Mouse (Mus musculus) midbrain, embryonic 14.5 days (tissue): ENCODE results near the gene Adamtsl2. TPM values are rescaled to one million over a fixed set of nuclear protein-coding genes. Genes with fewer than 3 reads are reported as not detected.
A peak's percentile ranks its signal among the peaks of the same experiment; 100 is the strongest.

Experiments used
- ATAC-seq: fragments of 200-750 bp; cut with Nextera tagmentation; 2 replicates; pipeline ENCODE4 v1.8.0; 2017; ENCODE audit warnings: moderate number of reproducible peaks, moderate library complexity; ENCODE audit not compliant: low FRiP score, low TSS enrichment
- DNase-seq: peaks from one replicate; pipeline ENCODE4 v3.0.0-alpha.2; 2015
- H3K27ac ChIP-seq: fragments of 300-500 bp; sonication (generic); replicated peaks from 2 replicates; pipeline ENCODE4 v1.5.1; 2014; ENCODE audit warnings: mild to moderate bottlenecking, low read depth, low read length, moderate library complexity
- H3K27me3 ChIP-seq: fragments of 300-500 bp; sonication (generic); 2 replicates; pipeline ENCODE4 v1.6.1; 2014; ENCODE audit warnings: low read length, control low read depth, mixed read lengths; ENCODE audit not compliant: control insufficient read depth, insufficient read depth
- H3K36me3 ChIP-seq: fragments of 300-500 bp; sonication (generic); 2 replicates; pipeline ENCODE4 v1.6.1; 2014; ENCODE audit warnings: low read length, control low read depth; ENCODE audit not compliant: control insufficient read depth, insufficient read depth
- H3K4me1 ChIP-seq: fragments of 300-500 bp; sonication (generic); 2 replicates; pipeline ENCODE4 v1.6.1; 2014; ENCODE audit warnings: mild to moderate bottlenecking, antibody characterized with exemption, low read length, control low read depth; ENCODE audit not compliant: control insufficient read depth, insufficient read depth
- H3K4me2 ChIP-seq: fragments of 300-500 bp; sonication (generic); 2 replicates; pipeline ENCODE4 v1.6.1; 2014; ENCODE audit warnings: mild to moderate bottlenecking, low read length, moderate library complexity
- H3K4me3 ChIP-seq: fragments of 300-500 bp; sonication (generic); replicated peaks from 2 replicates; pipeline ENCODE4 v1.5.1; 2014; ENCODE audit warnings: low read depth, low read length
- H3K9ac ChIP-seq: fragments of 300-500 bp; sonication (generic); replicated peaks from 2 replicates; pipeline ENCODE4 v1.6.1; 2014; ENCODE audit warnings: mild to moderate bottlenecking, low read length, moderate library complexity
- H3K9me3 ChIP-seq: fragments of 300-500 bp; sonication (generic); 2 replicates; pipeline ENCODE4 v1.6.1; 2016; ENCODE audit warnings: low read length, control low read depth, mixed read lengths; ENCODE audit not compliant: control insufficient read depth
- WGBS: fragments of 180-500 bp; shearing (Covaris S2); extraction: QIAGEN DNeasy Blood & Tissue Kit; methylation state at CpG from one replicate; pipeline ENCODE4 v1.1.7; 2014; 5-methylcytosine and 5-hydroxymethylcytosine counted together
- polyA plus RNA-seq: library from polyadenylated mRNA; unstranded; fragments of >200 nt; fragmentation: Nextera tagmentation; extraction: Ambion mirVana; gene quantifications from 2 replicates; pipeline ENCODE4 v1.2.1, GENCODE M21; 2014

Adamtsl2 gene
- polyA plus RNA-seq, 1 experiment from 2014 or later: 7.6 TPM

GRCm38 (mm10) chr2:27135935-27136334 lies 56.8 kb downstream of the Adamtsl2 start:
- Histone ChIP-seq H3K27ac (no peak overlapping the region), H3K9me3 (no peaks in the 10 kb centered on the region), H3K4me3 (no peak overlapping the region), H3K9ac (no peak overlapping the region), H3K27me3 (peaks cover 2% of the 10 kb centered on the region; the same call in 1 of the 2 replicates), H3K4me1 (no peaks in the 10 kb centered on the region), H3K36me3 (no peaks in the 10 kb centered on the region), H3K4me2 (no peak overlapping the region)
- 80% methylated on average over 5 of the region's 5 CpGs for WGBS
- no peak for DNase-seq
- no peak for ATAC-seq

DNA sequence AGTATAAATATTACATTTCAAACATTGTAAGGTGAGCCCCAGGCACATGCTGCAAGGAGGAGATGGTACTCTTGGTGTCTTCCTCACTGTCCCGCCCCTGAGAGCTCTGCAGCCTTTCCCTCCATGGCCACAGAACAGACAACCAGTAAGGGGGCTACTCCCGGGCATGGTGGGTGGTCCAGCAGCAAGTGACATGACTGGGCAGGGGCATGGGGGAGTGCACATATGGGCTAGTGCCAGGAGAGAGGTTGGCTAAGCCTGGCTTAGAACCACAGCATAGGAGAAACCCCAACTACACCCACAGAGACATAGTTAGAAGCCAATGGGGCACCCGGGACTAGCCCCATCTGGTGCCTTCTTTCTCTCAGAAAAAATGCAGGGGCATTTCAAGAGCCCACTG lies 57.2 kb downstream of the Adamtsl2 start:
- no peak overlapping the region for H3K9ac ChIP-seq
- DNase-seq (no peak), ATAC-seq (no peak)
- no peak overlapping the region for H3K4me3 ChIP-seq
- H3K27ac ChIP-seq: no peak overlapping the region
- peaks cover 6% of the 10 kb centered on the region; the same call in 1 of the 2 replicates for H3K27me3 ChIP-seq
- no peaks in the 10 kb centered on the region for H3K36me3 ChIP-seq
- H3K4me1 ChIP-seq: no peaks in the 10 kb centered on the region
- 70% methylated on average over 3 of the region's 3 CpGs for WGBS
- H3K9me3 ChIP-seq: no peaks in the 10 kb centered on the region
- H3K4me2 ChIP-seq: no peak overlapping the region

DNA sequence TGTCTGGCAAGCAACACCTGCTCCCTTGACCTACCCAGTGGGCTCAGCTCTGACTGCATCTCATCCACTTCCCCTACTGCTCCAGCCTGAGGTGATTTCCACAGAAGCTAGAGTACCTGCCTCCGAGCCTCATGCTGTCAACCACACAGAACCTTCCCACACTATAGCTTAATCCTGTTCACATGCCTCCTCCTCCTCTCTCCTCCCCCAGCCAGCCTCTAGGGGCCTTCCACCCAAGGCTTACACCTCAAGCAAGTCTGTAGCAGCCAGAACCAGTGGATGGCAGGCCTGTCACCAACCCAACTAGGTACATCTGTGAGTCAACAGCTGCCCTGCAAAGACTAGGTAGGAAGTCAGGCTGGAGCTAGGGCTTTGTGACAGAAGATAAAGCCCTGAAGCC lies 57.6 kb downstream of the Adamtsl2 start:
- no peaks in the 10 kb centered on the region for H3K9me3 ChIP-seq
- WGBS: 60% methylated on average over 1 of the region's 1 CpGs
- no peaks in the 10 kb centered on the region for H3K4me1 ChIP-seq
- ATAC-seq (no peak), DNase-seq (no peak)
- H3K4me3 ChIP-seq: no peak overlapping the region
- no peak overlapping the region for H3K27ac ChIP-seq
- H3K27me3 ChIP-seq: peaks cover 8% of the 10 kb centered on the region; the same call in 1 of the 2 replicates
- H3K36me3 ChIP-seq: no peaks in the 10 kb centered on the region
- no peak overlapping the region for H3K4me2 ChIP-seq
- no peak overlapping the region for H3K9ac ChIP-seq

DNA sequence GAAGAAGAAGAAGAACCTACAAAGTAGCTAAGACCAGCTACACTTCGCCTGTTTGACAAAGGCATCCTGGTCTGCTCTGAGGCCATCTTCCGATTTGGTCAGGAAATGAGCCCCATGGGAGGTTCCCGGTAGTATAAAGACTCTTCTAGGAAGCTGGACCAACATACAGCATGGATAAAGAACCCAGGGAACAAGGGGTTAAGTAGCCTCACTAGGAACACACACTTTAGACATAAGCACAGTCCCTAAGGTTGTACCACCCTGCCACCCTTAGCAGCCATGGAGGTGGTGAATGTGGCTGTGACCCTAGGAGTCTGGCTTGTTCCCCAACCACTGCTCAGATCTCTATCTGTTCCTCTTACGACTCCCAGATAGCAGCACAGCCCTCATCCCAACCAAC lies 59.2 kb downstream of the Adamtsl2 start:
- Histone ChIP-seq H3K27ac (no peak overlapping the region), H3K4me2 (no peak overlapping the region), H3K4me1 (no peaks in the 10 kb centered on the region), H3K27me3 (peaks cover 12% of the 10 kb centered on the region; the same call in 1 of the 2 replicates), H3K9me3 (no peaks in the 10 kb centered on the region), H3K36me3 (no peaks in the 10 kb centered on the region), H3K9ac (no peak overlapping the region), H3K4me3 (no peak overlapping the region)
- ATAC-seq (no peak), DNase-seq (no peak)
- WGBS: 82% methylated on average over 4 of the region's 4 CpGs

- peak within 1 kb of the TSS; percentile 69 for H3K4me2 ChIP-seq
- no peak within 1 kb of the TSS for H3K27ac ChIP-seq
- no peaks in the 10 kb centered on the region for H3K4me1 ChIP-seq
- no peaks in the 10 kb centered on the region for H3K9me3 ChIP-seq
- H3K27me3 ChIP-seq: peaks cover 12% of the 10 kb centered on the region; the same call in 1 of the 2 replicates
- ATAC-seq: peak; percentile 24; the same call in 1 of the 2 replicates
- H3K4me3 ChIP-seq: peak within 1 kb of the TSS; percentile 41
- no peaks in the 10 kb centered on the region for H3K36me3 ChIP-seq
- 2% methylated on average over 62 of the region's 62 CpGs for WGBS
- peak within 1 kb of the TSS; percentile 52 for H3K9ac ChIP-seq
- DNase-seq: peak; percentile 83
Measured at GRCm38 (mm10) chr2:27141950-27142693, 62.9 kb downstream of the Adamtsl2 start, which contains the start of gene Fam163b. TSS of gene Fam163b (minus strand) at chr2:27142491.

DNA sequence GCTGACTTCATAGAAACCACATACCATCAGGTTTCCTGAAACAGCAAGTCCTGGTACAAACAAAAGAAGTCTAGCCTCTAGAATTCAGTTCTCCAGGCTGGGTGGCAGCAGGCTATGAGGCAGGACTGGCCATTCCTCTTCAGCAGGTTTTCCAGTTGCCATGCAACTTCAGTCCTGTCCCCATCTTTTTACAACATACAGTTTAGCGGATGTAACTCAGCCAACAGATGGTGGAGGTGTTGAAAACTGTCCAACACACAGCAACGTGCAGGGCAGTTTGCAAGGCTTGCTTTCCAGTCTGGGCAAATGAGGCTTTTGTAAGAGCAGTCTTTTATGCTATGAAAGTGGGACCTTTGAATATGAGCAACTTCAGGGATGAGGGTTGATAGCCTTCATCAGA lies 65.8 kb downstream of the Adamtsl2 start:
- H3K9ac ChIP-seq: no peak overlapping the region
- ATAC-seq (no peak), DNase-seq (no peak)
- H3K4me2 ChIP-seq: no peak overlapping the region
- no peaks in the 10 kb centered on the region for H3K9me3 ChIP-seq
- WGBS: 79% methylated on average over 2 of the region's 2 CpGs
- peaks cover 12% of the 10 kb centered on the region; the same call in 1 of the 2 replicates for H3K27me3 ChIP-seq
- no peaks in the 10 kb centered on the region for H3K36me3 ChIP-seq
- H3K4me1 ChIP-seq: peaks cover 4% of the 10 kb centered on the region; the same call in 1 of the 2 replicates
- H3K27ac ChIP-seq: no peak overlapping the region
- no peak overlapping the region for H3K4me3 ChIP-seq

DNA sequence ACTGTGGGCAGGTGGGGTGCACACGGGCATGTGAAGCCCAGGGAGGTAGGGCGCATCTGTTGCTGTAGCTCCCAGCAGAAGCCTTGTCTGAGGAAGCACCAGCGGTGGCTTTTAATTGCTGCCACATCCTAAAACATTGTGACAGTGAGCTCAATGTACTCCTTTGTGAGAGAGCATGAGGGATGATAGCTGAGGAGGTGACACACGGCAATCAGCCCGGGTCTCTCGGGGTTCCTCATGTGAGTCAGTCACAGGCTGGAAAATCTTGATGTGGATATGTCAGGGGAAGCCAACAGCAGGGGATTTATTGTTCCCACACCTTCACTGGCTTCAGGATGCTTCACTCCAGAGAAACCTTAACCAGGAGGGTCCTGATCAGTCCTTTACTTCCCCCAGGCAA lies 67.7 kb downstream of the Adamtsl2 start:
- DNase-seq: no peak
- H3K9ac ChIP-seq: no peak overlapping the region
- no peak overlapping the region for H3K27ac ChIP-seq
- no peaks in the 10 kb centered on the region for H3K9me3 ChIP-seq
- peaks cover 4% of the 10 kb centered on the region; the same call in 1 of the 2 replicates for H3K4me1 ChIP-seq
- no peak overlapping the region for H3K4me2 ChIP-seq
- H3K27me3 ChIP-seq: 0 out of 2 replicates have a peak, but pooled peaks cover 4% of the 10 kb centered on the region
- H3K36me3 ChIP-seq: no peaks in the 10 kb centered on the region
- no peak for ATAC-seq
- WGBS: 81% methylated on average over 6 of the region's 6 CpGs
- H3K4me3 ChIP-seq: no peak overlapping the region

DNA sequence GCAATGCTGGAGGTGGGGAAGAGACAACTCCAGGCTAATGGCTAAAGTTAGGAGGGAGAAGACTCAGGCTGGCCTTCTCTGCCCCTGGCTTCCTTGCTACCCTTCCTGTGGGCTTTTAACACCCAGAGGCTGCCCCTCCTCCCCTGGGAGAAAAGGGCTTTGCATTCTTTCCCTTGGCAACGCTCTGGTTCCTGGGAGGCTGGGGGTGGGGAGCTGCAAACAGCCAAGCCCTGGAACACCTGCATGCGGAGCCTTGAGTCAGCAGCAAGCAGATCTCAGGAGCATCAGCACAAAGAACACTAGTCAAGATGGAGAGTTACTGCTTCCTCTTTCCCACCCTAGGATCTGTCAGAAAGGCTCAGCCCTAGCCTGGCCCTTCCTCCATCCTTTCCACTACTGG lies 70.3 kb downstream of the Adamtsl2 start:
- DNase-seq (peak; percentile 42), ATAC-seq (no peak)
- Histone ChIP-seq H3K27ac (no peak overlapping the region), H3K4me1 (peaks cover 4% of the 10 kb centered on the region; the same call in 1 of the 2 replicates), H3K36me3 (no peaks in the 10 kb centered on the region), H3K27me3 (no peaks in the 10 kb centered on the region), H3K4me3 (no peak overlapping the region), H3K9ac (no peak overlapping the region), H3K9me3 (no peaks in the 10 kb centered on the region), H3K4me2 (no peak overlapping the region)
- 3% methylated on average over 2 of the region's 2 CpGs for WGBS
